Mouse (Mus musculus) kidney, adult 8-10 months (tissue): ENCODE measurements around the gene Hnf1b.

Source experiments
- DNase-seq, 2 experiments: peaks; one replicate each; pipeline ENCODE4 v3.0.0; 2022

Gene Hnf1b

DNA sequence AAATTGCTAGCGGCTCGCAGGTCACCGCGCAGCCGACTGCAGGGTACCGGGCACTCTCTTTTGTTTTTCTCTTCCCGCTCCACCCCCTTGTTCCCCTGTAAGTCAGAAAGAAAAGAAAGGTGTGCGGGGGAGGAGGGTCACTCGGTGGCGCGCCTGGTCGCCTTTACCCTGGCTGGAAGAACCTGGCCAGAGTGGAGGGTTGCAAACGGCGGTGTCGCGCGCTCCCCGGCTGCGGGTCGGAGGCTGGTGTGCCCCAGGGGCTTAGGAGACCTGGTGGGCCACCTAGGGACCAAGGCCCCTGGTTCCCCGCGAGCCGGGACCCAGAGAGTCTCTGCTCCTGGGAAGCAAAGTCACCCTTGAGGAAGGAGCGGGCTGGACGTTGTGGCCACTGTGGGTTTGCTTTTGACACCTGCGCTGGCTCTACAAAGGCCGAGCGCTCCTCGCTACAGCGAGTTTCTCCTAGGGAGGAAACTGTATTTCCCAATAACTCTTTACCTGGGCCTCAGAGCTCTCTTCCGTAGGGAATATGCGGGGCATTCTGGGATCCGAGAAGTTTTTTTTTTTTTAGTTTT is 3.4 kb downstream of the Hnf1b start:
- no peak for DNase-seq

DNA sequence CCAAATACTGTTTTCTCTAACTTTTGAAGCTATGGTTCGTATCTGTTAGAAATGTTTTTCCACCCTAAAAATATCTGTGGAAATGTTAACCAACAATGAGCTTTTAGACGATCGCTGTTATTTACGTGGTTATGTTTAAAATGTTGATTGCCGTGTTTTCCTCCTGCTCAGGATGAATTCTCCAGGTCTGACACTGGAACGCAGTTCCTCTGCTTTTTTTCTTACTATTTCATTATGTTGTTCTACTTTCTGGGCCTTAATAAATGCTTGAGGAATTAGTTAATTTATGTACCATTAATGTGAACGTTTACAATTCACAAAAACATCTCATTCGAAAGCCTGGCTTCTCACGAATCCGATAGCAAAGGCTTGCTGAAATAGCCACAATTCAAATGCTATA is 4.2 kb downstream of the Hnf1b start:
- DNase-seq = no peak

DNA sequence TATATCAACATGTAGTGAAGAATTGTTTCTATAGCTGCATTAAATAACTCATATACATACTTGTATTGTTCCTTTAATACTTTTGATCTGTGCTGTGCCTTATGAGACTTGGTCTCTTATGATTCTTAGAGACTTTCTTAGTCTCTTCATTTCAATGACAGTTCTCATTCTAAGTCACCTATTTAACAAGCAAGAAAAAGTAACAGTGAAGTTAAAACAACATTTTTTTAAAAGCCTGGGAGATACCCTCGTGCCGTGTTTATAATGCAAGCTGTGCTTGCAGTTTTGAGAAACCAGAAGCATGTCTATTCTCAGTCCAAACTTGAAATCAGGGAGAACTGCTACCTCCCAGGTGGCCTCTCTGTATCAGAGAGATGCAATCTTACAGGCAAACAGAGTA is 4.8 kb downstream of the Hnf1b start:
- no peak for DNase-seq

DNA sequence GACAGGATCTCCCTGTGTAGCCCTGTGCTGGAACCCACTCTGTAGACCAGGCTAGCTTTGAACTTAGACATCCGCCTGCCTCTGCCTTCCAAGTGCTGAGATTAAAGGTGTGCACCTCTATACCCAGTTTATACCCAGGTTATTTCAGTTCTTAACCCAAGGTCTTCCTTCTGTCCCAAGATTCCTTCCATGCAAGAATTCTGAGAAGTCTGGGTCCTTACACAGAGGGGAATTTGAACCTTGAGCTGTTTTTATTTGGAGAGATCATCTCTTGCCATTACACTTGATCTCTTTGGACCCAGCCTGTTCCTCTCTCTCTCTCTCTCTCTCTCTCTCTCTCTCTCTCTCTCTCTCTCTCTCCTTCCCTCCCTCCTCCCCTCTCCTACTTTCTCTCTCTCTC is 7.4 kb downstream of the Hnf1b start:
- no peak for DNase-seq

DNA sequence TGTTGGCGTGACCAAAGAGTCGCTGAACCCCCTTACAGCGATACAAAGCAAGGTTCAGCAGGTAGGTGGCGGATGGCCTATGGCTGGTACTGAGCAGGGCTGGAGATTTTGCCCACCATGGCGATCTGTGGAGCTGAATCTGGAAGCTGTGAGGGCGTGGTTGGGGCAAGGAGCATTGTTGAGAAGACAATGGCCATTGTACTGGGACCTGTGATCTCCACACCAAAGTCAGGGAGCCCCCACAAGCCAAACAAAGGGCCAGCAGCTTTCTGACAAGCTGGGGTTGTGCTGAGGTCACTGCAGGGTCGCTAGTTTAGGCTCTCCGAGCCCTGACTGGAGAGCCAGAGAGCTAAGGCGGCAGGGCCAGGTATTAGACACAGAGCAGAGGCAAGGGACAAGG is 15.4 kb downstream of the Hnf1b start:
- DNase-seq = no peak

DNA sequence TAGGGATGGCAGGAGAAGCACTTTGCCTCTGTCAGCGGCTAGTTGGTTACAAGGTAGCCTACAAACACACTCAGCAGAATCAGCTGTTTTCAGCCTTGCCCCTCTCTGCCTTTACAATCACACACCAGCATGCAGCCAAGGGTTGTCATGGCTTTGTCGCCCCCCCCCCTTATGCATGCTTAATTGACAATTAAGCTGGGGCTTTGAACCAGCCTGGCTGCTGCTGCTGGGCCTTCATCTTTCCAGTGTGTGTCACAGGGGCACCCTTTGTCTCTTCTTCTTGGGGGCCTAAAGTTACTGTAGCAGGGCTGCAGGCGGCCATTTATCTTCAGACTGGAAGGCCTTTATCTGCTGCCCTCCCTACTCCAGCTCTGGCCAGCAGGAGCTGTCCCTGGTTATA is 17.7 kb downstream of the Hnf1b start:
- DNase-seq = no peak

DNA sequence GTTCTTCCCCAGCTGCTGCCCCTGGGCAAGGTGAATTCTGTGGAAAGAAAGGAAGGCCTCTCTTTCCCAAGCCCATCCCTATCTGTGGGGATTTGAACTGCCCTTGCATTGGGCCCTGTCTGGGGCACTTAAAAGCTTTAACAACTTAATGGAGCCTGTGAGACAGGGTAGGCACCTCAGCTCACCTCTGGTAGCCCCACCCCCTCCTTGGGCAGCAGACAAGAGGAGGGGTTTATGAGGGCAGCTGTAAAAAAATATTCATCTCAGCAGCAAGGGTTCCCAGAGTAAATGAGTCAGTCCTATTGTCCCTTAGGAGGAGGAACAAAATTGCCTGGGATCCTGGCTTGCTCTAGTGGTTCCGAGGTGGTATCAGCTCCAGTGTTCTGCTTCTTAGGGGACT is 19.3 kb downstream of the Hnf1b start:
- DNase-seq = no peak

DNA sequence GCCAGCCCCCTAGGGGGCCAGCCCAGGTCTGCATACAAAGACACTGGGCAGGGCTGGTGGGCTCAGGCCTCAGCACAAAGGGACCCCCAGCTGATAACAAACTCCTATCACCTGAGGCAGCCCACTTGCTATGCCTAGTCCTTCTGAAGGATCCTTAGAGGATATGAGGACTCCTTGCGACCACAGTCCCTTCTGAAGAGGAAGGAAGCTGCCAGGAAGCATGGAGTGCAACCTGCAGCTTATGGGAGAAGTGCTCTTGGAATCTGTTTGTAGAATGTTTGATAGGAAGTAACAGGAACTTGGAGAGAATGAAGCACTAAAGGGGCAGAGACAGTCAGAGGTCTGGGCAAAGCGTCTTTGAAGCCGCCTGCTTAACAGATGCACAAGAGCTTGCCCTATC is 19.8 kb downstream of the Hnf1b start:
- no peak for DNase-seq

DNA sequence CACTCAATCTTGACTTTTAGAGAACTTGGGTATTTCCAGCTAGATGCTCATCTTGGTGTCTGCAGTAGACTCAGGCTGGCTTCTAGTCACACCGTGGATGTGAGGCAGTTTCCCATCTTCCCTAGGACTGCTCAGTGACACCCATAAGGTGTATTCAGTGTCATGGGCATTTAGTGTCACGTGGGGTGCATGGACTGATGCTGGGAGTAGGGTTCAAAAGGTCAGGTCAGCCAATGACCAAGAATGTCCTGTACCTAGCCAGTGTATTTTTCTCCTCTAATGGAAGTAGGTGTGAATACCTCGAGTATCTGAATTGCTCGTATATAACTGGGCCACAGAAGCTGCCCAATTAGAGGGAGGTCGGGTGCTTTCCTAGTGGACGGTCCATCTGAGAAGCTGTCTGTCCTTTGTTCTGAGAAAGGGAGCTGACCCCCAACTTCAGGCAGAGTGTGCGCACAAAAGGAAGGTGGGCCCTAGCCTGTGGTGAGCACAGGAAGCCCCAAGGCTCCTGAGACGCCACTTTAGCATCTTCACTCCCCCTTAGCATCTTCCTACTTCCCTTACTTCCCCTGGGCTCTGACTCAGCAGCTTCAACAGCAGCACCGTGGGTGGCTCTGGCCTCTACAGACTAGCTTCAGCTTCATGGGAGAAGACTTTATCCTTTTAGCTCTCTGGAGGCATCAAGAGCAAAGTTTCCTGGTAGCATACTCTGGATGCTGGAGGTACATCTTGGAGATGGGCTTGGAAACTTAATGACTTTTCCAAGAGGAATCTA is 22.1 kb downstream of the Hnf1b start:
- DNase-seq = no peak

DNA sequence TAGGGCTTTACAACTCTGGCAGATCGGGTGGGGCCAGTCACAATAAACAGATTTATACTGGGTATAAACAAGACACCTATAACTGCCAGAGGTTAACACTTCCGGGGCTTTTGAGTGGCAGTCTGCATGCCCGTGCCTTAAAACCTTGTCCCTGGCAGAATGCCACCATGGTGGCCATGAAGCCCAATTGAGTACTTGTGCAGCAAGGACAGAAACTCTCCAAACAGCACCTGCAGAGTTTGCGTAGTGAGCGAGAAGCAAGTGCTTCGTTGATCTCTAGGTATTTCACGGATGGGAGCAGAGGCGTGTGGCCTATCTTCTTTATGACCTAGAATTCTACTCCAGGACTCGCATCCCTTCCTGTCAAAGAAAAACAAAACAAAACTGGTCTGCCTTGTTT is 23.6 kb downstream of the Hnf1b start:
- DNase-seq = peak in 1 of 2 experiments; percentile 40

DNA sequence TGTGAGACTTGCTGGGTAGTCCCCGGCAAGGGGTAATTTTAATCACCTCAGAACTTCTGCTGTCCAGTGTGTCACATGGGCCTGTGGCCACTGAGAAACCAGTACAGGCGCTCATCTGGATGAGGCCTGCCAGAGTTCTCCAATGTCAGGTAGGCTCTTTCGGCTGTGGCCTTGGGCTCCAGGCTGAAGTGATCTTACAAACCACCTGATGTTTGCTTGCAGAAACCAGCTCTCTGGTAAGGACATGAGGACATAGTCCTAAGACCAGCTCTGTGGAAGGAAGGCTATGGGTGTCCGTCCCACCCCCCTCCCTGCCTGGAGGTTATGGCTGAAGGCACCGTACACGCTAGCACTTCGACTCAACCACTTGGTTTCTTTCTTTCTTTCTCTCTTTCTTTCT is 26.8 kb downstream of the Hnf1b start:
- DNase-seq = no peak

DNA sequence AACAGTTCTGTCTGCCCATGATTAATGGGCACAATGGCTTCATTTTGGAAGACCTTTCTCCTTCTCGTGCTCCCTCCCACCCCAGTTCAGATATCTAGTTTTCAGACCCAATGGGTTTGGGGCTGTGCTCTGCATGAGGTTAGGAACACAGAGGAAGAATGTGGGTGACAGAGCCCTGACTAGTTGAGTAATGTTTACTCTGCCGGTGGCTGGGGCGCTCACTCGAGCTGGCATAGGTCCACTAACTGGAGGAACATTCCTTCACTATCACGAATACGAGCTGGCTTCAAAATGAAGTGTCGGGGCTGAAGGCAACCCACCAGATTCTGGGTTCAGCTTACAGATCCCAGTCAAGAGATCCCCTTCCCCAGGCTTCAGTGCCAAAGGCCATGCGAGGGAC is 27.9 kb downstream of the Hnf1b start:
- DNase-seq = no peak

DNA sequence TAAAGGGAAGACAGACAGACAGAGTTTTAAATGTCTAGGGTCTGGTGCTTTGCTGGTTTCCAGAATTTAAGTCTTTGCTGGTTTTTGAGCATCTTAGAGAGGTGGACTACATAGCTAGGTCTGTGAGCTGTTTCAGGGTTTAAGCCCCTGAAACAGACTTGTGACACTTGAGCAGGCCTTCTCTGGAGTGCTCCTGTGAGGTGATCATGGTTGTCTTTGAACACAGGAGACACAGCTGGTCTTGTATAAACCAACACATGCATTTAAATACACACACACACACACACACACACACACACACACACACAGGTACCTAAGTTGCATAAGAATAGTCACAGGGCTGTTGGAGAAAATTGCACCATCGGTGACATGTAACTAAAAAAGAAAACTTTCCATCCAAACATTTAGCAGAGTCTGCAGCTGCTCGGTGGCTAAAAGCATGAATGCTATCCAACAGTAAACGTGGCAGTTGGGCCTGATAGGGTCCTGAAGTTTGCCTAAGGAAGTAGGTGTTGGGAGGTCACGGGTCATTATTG is 28.6 kb downstream of the Hnf1b start:
- no peak for DNase-seq

DNA sequence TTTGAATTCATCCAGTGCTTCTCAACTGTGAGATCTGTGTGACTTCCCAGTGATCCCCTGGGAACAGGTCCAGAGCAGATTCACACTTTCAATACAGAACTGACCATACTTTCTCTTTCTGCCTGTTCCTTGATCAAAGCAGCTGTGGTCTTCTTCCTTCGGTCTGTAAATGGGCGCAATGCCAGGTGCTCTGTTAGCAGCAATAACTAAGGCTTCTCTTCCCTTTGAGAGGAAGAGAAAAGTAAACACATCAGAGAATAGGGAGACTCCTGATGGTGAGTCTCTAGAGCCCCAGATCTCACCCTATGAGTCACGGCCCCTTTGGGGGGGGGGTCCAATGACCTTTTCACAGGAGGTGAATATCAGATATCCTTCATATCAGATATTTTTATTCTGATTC is 29.3 kb downstream of the Hnf1b start:
- no peak for DNase-seq

DNA sequence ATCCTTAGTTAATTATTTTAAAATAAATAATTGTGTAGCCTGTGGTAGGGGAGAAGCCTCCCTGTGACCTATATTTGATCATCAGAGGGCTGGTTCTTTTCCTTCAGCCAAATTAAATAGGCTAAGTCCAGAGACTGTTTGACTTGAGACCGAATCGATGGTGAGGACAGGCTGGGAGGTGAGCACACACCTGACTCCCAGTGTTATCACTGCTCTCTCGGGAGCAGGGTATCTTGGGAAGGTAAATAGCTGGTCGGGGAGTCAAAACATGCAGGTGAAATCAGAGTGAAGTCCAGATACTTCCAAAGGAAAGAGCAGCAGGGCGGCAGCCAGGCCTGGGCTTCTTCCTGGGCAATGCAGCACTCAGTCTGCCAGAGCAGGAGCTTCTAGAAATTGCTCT is 31.6 kb downstream of the Hnf1b start:
- no peak for DNase-seq

DNA sequence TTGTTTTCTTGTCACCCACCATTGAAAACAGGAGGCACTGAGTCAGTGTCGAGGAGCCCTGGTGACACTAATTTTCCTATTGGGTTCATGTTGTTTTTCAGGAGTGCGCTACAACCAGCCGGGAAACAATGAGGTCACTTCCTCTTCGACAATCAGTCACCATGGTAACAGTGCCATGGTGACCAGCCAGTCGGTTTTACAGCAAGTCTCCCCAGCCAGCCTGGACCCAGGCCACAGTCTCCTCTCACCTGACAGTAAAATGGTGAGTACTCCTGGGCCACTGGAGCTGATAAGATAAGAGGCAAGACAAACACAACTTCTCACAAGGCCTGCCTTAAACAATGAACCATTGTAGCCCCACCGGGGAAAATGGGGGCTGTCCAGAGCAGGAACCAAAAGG is 32.7 kb downstream of the Hnf1b start:
- DNase-seq = no peak

DNA sequence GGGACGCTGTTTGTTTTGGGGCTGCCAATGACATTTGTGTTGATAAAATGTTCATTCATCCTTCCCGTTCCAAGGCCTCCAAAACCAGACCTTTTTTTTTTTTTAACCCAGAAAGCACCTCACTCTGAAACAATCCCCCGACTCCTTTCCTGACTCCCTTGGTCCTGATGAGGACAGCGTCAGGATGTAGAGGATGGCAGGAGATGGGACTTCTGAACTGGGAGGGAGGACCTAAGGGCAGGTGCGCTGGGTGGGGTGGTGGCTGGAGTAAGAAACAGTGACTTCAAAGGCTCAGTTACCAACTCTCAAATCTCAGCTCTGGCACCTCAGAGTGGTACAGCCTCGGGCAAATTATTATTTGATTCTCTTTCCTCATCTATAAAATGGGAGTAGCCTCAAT is 33.2 kb downstream of the Hnf1b start:
- no peak for DNase-seq

DNA sequence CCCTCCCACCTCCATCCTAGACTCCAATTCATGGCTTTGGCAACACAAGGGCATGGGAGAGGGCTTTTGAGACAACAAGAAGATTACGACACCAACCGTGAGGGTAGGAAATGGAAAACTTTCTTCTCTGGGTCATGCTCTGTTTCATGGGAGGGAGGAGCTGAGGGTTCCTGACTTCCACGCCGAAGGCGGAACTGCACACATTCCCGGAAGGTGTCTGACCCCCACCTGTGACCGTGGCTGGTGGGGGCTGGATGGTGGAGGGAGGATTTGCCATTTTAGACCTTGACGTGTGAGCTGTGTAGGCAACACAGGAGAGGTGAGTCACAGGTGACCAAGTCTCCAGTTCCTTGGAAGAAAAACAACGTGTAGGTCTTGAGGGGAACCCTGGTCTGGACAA is 33.9 kb downstream of the Hnf1b start:
- DNase-seq = peak in 1 of 2 experiments; percentile 64

DNA sequence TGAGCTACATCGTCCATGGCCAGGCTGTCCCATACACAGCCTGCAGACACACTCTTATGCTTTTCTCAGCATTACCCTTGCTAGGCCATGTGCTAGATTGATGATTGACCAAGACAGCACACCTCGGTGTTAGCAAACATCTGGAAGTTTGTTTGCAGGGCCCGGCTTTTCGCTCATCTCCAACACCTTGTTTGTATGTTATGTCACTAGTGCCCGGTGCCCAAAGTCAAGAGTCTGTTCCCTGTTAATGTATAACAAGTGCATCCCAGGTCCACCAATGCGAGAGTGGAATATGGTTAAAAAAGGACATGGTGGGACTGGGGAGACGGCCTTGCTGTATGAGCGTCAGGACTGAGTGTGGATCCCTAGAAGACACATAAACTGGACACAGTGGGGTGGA is 35.3 kb downstream of the Hnf1b start:
- DNase-seq = peak; percentile 60 to 79

DNA sequence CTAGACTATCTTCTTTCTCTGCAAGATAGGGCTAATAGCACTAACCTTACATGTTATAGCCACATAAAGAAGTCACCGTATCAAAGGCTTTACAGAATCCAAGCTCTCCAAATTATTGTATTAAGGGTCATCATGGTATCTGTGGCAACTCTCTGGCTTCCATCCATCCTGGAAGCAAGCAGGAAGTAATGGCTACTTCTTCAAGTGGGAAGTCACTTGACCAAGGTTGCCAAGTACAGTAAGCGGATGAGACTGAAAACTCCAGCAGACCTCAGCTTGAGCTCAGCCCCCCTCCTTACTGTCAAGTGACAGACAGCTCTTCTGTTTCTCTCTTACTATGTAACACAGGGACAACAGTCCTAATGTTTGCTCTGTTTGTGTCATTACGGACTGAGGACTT is 36.9 kb downstream of the Hnf1b start:
- DNase-seq = no peak

DNA sequence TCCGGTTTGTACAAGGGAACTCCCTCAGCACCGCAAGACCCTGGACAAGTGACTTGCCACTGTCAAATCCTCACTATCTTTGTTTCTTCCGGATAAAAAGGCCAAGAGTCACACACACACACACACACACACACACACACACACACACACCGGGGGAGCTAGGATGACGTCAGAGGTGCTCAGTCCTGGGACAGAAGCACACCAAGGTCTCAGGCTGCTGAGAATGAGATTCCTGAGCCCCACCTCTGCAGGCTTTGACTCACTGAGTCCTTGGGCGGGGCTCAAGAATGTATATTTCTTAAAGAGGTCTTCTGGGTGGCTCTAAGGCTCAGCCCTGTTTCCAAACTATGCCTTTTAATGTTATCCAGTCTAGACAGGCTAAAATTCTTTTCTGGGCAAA is 41.5 kb downstream of the Hnf1b start:
- no peak for DNase-seq

DNA sequence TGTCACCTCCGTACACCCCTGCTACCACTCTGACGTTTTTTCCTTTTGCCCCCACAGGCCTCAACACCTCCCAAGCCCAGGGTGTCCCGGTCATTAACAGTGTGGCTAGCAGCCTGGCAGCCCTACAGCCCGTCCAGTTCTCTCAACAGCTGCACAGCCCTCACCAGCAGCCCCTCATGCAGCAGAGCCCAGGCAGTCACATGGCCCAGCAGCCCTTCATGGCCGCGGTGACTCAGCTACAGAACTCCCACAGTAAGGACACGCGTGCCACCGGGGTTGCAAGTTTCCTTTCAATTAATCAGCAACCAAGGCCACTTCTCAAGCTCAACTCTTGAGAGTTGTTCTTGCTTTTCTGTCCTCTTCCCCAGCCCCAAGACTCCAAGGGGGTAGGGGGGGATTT is 43.5 kb downstream of the Hnf1b start:
- no peak for DNase-seq

DNA sequence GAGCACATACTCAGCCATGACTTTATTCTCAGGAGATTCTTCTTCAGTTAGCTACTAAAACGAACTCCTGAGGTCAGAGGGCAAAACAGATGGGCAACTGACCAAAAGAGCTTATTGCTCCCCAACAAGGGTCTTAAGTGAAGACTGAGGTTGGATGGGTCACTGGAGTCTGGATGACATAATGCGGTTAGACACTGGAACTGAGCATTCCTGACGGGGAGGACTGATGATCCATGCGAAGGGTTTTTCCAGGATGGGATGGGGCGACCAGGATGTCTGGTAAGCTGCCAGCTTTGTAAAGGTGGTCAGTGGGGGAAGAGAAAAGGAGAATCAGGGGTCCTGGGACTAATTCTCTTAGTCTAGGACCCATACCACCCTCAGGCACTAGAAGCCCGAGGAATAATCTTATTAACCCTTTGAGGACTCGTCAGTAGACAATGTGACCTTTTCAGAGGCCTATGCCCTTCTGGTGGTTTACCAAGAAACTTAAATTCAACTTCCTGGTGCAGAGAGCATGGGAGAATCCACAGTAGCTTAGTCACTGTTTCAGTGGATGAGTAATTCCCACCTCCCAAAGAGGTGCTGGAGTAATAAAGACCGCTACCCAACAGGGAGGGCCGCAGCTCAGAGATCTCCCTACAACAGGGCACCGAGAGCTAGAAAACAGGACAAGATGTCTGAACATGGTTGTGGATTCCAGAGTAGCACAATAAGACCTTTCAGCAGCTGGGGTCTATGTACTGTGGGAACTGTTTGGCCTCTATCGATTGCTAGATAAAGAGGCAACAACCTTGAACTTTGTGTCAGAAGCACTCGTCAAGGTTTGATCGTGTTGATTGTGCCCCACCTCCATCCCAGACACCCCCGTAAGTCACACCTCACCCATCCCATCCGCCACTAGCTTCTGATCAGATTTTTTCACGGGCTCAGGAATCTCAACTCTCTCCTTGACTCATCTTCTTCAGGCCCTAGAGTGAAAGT is 46.9 kb downstream of the Hnf1b start:
- DNase-seq = no peak

DNA sequence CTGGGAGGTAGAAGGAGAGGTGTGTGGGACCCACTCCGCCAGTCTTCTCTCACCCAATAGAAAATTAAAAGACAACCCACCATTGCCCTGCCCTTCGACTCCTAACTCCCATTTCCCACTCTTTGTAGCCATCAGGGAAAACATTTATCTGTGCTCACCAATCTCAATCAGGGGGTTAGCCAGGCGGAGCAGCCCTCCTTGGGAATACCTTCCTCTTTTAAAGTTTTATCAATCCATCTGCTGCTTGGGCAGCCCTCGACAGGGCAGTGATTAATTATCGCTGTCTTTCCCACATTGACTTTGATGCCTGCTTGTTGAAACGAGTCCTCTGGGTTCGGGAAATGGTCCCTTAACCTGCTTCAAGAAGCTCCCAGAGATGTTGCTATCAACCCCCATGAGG is 47.7 kb downstream of the Hnf1b start:
- no peak for DNase-seq
